In genomic region chr7:37689561-37690305, GRCm38 (mm10) we compare ENCODE assay signal across 11 mouse cellular contexts.
A peak's percentile ranks its signal among the peaks of the same experiment; 100 is the strongest.
DNase-seq lines count a peak whose midpoint lies in the region; ATAC-seq and TF ChIP-seq lines count a peak whose summit lies in the region.
"Had no signal": no experiment of that assay in that cellular context is flagged by ENCODE, and none has a peak within 500 bp of the region (broad histone marks: within the 10 kb centered on the region; RNA-seq: fewer than 3 reads in every experiment).

No protein-coding gene starts in this region.

- TF ChIP-seq CTCF in intestine, postnatal 0 days (IDR thresholded peaks at IDR 0.05; ENCODE audit: low read depth) = no peak

- peak overlapping the region; percentile 49 for H3K27ac ChIP-seq in forebrain, embryonic 16.5 days (ENCODE audit: low read length)
- H3K27ac ChIP-seq in midbrain, embryonic 15.5 days = peak overlapping the region; percentile 34; the same call in 1 of the 2 replicates
- no peak overlapping the region for H3K27ac ChIP-seq in intestine, postnatal 0 days (ENCODE audit: low read depth, low read length)
- H3K27ac ChIP-seq: gastrocnemius, adult 2 months had no signal

- no peaks in the 10 kb centered on the region for H3K27me3 ChIP-seq in forebrain, embryonic 16.5 days (replicated peaks; ENCODE audit: control insufficient read depth, insufficient read depth, low read length)
- no peaks in the 10 kb centered on the region for H3K27me3 ChIP-seq in midbrain, embryonic 15.5 days (replicated peaks)
- H3K27me3 ChIP-seq in intestine, postnatal 0 days (replicated peaks; ENCODE audit: control insufficient read depth, insufficient read depth, low read length) = no peaks in the 10 kb centered on the region

- H3K9me3 ChIP-seq in forebrain, embryonic 16.5 days (ENCODE audit: control insufficient read depth, low read length) = no peaks in the 10 kb centered on the region
- H3K9me3 ChIP-seq in midbrain, embryonic 15.5 days = no peaks in the 10 kb centered on the region
- H3K9me3 ChIP-seq in intestine, postnatal 0 days (ENCODE audit: control insufficient read depth) = no peaks in the 10 kb centered on the region

- peaks cover 23% of the 10 kb centered on the region for H3K4me1 ChIP-seq in forebrain, embryonic 16.5 days (replicated peaks; ENCODE audit: control insufficient read depth, insufficient read depth, low read length)
- H3K4me1 ChIP-seq in midbrain, embryonic 15.5 days = peaks cover 30% of the 10 kb centered on the region
- no peaks in the 10 kb centered on the region for H3K4me1 ChIP-seq in intestine, postnatal 0 days (replicated peaks; ENCODE audit: control insufficient read depth, insufficient read depth, low read length)

- peak; percentile 26 for DNase-seq in R1 (ENCODE audit: low read depth, low spot score)
- peak; percentile 79 for DNase-seq in embryo, embryonic 10 days (ENCODE audit: low spot score)
- no peak for DNase-seq in thymus, postnatal 4 days
- DNase-seq in spleen, postnatal 36 days (ENCODE audit: low spot score in 2 of 2) = no peak
- DNase-seq: cerebellum, postnatal 36 days; gastrocnemius, adult 2 months; liver, postnatal 0 days; thymus, postnatal 36 days had no signal

- no peaks in the 10 kb centered on the region for H3K36me3 ChIP-seq in forebrain, embryonic 16.5 days (ENCODE audit: control insufficient read depth, insufficient read depth)
- H3K36me3 ChIP-seq in midbrain, embryonic 15.5 days (replicated peaks) = no peaks in the 10 kb centered on the region
- H3K36me3 ChIP-seq in intestine, postnatal 0 days (ENCODE audit: control insufficient read depth, insufficient read depth) = no peaks in the 10 kb centered on the region

- ATAC-seq in forebrain, embryonic 16.5 days = peak; percentile 77
- ATAC-seq in midbrain, embryonic 15.5 days (replicated peaks) = 0 out of 2 replicates have a peak, but pooled peaks have one; percentile 43
- ATAC-seq in intestine, postnatal 0 days = no peak
- ATAC-seq: liver, postnatal 0 days had no signal

- peak overlapping the region; percentile 31; the same call in 1 of the 2 replicates for H3K9ac ChIP-seq in forebrain, embryonic 16.5 days (replicated peaks; ENCODE audit: low read depth, low read length)
- H3K9ac ChIP-seq in midbrain, embryonic 15.5 days = no peak overlapping the region; the same call in 1 of the 2 replicates
- no peak overlapping the region for H3K9ac ChIP-seq in intestine, postnatal 0 days (ENCODE audit: low read depth, low read length)
- H3K9ac ChIP-seq: liver, postnatal 0 days had no signal

- peak overlapping the region; percentile 19 for H3K4me3 ChIP-seq in forebrain, embryonic 16.5 days (replicated peaks; ENCODE audit: low read length)
- H3K4me3 ChIP-seq in midbrain, embryonic 15.5 days = no peak overlapping the region
- H3K4me3 ChIP-seq in intestine, postnatal 0 days (ENCODE audit: low read depth, low read length) = no peak overlapping the region
- H3K4me3 ChIP-seq: gastrocnemius, adult 2 months had no signal

- H3K4me2 ChIP-seq in forebrain, embryonic 16.5 days (ENCODE audit: low read length) = peak overlapping the region; percentile 46
- H3K4me2 ChIP-seq in midbrain, embryonic 15.5 days = peak overlapping the region; percentile 35
- H3K4me2 ChIP-seq in intestine, postnatal 0 days (replicated peaks; ENCODE audit: low read depth) = no peak overlapping the region

- WGBS in forebrain, embryonic 16.5 days = 4% methylated on average over 23 of the region's 23 CpGs
- WGBS in midbrain, embryonic 15.5 days = 17% methylated on average over 23 of the region's 23 CpGs
- 67% methylated on average over 23 of the region's 23 CpGs for whole genome bisulfite sequencing in intestine, postnatal 0 days

Comparison
In these comparisons a context has a peak if more than half of its experiments do, and no peak if none do; other contexts are left out.
1. DNase-seq: peak in R1 (single experiment) and embryo, embryonic 10 days (single experiment); none in thymus, postnatal 4 days (single experiment) and spleen, postnatal 36 days (0 of 2).